Mouse (Mus musculus) megakaryocyte-erythroid progenitor cell, adult 5-6 weeks (primary cell): ENCODE data around the gene Hectd3. TPM values are rescaled to one million over a fixed set of nuclear protein-coding genes. Genes with fewer than 3 reads are reported as not detected.
A peak's percentile ranks its signal among the peaks of the same experiment; 100 is the strongest.

Source experiments
- ATAC-seq: replicated peaks from 2 replicates; pipeline ENCODE4 v1.8.0; 2016; ENCODE audit warnings: mild to moderate bottlenecking, inconsistent platforms; ENCODE audit not compliant: severe bottlenecking, poor library complexity, low FRiP score, low TSS enrichment
- total RNA-seq, 2 experiments: library from RNA; stranded (forward) in 1 of 2; stranded (reverse) in 1 of 2; fragments of 200-1000, 215-1000 nt in 1 of 2; fragments of >200 nt in 1 of 2; fragmentation: Nextera tagmentation in 1 of 2; gene quantifications; 2 replicates each; pipeline ENCODE4 v1.2.3; 2014 to 2017

Hectd3 gene
- total RNA-seq (2014; fragmentation: Nextera tagmentation) (10.8 and 14.8 TPM in 2 replicates), total RNA-seq (2017) (12.7 and 15.0 TPM in 2 replicates)

DNA sequence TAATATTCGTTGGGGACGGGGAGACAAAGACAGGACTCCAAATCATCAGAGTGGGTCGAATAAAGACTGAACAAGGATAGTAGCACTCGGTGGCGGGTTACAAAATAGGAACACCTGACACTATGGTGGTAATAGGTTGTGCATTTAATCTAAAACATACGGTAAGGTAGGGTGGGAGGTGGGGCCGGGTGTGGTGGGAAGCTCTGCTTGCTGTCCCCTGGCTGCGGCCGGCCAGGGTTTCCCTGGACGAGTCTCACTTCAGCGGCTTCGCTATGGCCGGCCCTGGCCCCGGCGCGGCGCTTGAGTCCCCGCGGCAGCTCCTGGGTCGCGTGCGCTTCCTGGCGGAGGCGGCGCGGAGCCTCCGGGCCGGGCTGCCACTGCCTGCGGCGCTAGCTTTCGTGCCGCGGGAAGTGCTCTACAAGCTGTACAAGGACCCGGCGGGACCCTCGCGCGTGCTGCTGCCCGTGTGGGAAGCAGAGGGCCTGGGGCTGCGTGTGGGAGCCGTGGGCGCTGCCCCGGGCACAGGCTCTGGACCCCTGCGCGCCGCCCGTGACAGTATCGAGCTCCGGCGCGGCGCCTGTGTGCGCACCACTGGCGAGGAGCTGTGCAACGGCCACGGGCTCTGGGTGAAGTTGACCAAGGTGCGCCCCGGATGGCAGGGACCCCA, at the start of gene Hectd3:
Hectd3 (plus strand) TSS at position 187 of the 667 bp plus-strand sequence.
- ATAC-seq, result 0 out of 2 replicates have a peak, but pooled peaks have one; percentile 15

DNA sequence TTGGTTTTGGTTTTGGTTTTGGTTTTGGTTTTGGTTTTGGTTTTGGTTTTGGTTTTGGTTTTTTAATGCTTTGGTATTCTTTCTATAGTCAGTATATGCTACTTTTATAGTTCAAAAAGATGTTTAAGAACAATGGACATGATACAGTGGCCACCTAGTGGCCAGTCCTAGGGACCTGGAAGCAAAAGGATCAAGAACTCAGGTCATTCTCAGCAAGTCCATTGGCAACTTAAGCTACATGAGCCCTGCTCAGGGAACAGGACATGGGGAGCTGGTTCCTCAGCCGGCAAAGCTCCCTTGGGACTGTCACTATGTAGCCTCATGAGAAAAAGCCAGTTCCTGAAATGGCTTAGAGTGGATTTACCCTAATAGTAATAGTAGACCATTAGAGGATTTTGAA, 43.5 kb upstream of the Hectd3 start:
- ATAC-seq, result no peak

DNA sequence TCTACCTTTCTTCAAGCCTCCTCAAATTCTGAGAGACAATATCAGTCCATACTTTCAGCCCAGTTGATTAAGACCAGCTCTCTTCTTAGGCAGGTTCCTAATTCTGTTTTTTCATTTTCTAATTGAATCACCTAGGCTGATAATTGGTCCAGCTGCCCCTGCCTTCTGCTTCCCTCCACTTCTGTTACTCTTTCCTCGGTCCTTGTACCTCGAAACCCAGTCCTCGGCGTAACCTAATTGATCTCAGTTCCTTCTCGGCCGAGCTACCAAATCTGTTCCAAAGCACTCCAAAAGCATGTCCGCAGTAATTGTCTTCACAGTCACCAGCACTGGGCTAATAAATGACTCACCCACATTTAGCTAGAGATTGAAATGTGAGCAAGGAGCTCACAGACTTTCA, 40.2 kb upstream of the Hectd3 start:
- ATAC-seq, result no peak

DNA sequence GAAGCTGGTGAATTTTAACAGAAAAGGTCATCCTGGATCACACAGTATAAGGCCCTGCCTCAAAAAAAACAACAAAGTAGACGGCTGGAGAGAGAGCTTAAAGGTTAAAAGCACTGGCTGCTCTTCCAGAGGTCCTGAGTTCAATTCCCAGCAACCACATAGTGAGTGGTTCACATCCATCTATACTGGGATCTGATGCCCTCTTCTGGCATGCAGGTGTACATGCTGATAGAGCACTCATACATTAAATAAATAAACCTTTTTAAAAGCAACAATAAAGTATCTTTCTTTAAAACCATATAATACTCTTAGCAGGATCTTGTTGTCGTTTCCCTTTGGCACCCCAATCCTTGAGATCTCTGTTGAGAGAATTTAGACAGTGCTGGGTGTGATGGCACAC, 18.6 kb upstream of the Hectd3 start:
- no peak for ATAC-seq

DNA sequence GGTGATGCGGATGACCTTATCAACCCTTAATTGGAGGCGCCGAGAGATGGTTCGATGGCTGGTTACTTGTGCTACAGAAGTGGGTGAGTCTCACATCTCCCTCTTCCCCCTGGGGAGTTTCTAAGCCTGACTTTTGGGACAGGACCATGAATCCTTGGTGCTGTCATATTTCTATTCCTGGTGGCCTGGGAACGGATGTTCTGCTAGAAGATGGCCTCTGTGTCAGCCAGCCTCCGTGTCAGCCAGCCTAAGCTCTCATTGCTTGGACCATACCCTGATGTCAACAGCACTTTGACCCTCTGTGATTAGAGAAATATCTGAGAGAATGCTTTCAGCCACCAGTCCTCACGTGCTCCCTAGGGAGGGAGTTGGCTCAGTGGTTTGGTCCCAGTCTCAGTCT, 9.4 kb upstream of the Hectd3 start:
- ATAC-seq, result no peak

DNA sequence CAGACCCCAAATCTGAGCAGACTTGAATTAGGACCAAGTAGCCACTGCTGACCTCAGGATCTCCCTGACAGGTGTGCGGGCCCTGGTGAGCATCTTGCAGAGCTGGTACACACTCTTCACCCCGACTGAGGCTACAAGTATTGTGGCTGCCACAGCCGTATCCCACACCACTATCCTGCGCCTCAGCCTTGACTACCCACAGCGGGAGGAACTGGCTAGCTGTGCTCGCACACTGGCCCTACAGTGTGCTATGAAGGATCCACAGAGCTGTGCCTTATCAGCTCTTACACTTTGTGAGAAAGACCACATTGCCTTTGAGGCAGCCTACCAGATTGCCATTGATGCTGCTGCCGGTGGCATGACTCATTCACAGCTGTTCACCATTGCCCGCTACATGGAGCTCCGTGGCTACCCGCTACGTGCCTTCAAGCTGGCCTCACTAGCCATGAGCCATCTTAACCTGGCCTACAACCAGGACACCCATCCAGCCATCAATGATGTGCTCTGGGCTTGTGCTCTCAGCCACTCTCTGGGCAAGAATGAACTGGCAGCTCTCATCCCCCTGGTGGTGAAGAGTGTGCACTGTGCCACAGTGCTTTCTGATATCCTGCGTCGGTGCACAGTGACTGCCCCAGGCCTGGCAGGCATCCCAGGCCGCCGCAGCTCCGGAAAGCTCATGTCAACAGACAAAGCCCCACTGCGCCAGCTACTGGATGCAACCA, 8.6 kb upstream of the Hectd3 start:
- ATAC-seq, result peak; percentile 97

DNA sequence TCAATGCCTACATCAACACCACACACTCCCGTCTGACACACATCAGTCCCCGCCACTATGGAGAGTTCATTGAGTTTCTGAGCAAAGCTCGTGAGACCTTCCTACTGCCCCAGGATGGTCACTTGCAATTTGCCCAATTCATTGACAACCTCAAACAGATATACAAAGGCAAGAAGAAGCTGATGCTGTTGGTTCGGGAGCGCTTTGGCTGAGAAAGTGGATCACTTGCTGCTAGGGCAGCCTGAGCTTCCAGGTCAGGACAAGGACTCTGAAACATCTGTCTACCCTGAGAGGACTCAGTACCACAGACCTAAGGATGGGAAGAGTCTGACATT, 8.0 kb upstream of the Hectd3 start:
- no peak for ATAC-seq

DNA sequence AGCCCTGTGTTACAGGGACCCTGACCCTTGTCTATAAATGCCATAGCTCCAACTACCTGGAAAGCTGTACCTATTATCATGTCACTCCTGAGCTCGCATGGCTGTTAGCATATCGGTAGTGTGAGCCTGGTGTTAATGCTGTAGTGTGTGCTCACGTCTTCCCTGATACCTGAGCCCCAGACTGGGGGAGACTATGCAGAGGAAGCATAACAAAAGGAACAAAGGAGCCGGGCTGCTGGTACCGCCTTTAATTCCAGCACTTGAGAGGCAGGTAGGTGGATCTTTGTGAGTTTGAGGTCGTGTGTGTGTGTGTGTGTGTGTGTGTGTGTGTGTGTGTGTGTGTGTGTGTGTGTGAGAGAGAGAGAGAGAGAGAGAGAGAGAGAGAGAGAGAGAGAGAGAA, 5.4 kb upstream of the Hectd3 start:
- ATAC-seq, result no peak

DNA sequence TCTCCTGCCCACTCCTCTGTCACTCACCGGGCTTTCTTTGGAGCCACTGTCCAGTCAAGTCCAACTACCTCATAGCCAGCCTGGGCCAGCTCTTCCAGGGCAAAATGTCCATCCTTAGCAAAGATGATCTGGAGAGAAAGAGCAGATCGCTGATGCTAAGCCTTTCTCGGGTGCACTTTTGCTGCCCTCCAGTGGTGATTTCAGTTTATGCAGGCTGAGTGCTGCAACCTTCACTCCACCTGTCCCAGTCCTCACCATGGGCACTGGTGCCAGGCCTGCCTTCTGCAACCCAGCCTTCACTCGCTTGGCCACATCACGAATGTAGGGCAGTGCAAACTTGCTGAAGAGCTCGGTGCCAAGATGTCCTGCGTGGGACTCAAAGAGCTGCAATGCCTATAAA, 3.8 kb upstream of the Hectd3 start:
- 0 out of 2 replicates have a peak, but pooled peaks have one; percentile 20 for ATAC-seq

DNA sequence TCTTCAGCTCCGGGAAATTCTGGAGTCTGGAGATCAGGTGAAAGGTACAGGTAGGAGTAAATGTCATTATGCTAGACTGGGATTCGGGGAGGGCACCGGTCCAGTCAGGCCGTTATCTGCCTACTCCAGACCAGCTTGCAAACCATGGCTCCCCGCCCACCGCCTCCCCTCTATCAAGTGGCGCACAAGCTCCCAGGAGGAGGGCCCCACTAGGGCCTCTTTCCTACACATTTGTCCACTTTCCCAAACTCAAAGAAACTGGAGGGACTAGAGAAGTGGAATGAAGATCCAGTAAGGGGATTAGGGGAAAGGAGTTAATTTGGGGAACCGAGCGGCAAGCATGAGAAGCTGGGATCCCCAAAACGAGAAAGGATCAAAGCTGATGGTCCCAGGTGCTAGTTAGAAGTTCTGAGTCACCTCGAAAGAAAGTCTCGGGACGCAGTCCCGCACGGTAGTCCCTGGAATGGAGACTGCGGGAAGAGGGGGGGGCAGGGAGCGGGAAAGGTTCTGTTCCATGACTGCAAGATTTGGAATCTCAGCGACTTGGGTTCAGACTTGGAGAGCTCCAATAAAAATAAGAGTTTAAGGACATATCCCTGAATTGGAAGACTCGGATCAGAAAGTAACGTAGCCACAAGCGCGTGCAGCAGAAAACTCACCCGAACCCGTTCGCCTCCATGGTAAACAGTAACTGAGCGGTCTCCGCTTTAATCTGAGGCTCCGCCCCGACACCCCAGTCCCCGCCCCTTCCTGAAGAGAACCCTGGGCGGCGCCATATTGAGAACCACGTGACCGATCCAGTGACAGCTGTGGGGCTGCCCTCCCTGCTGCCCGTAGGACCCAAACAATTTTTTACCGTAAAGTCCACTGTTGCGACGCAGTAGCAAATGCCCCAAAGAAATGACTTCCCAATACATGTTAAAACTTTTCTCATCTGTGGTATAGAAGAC, 1.2 kb upstream of the Hectd3 start, which contains the start of gene Urod:
Urod (minus strand) TSS at position 742 of the 950 bp plus-strand sequence.
- ATAC-seq, result peak; percentile 80

DNA sequence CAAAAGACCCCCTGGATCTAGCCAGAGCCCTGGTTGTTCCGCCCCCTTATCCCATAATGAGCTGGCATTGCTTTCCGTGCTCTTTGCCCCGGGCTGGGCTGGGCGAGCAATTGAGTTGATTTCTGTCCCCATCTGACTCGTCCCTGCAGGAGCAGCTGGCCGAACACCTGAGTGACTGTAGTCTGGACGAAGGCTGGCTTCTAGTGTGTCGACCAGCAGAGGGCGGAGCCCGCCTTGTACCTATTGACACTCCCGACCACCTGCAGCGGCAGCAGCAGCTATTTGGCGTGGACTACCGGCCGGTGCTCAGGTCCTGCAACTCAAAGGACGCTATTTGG, 650 bp downstream of the Hectd3 start:
- no peak for ATAC-seq

DNA sequence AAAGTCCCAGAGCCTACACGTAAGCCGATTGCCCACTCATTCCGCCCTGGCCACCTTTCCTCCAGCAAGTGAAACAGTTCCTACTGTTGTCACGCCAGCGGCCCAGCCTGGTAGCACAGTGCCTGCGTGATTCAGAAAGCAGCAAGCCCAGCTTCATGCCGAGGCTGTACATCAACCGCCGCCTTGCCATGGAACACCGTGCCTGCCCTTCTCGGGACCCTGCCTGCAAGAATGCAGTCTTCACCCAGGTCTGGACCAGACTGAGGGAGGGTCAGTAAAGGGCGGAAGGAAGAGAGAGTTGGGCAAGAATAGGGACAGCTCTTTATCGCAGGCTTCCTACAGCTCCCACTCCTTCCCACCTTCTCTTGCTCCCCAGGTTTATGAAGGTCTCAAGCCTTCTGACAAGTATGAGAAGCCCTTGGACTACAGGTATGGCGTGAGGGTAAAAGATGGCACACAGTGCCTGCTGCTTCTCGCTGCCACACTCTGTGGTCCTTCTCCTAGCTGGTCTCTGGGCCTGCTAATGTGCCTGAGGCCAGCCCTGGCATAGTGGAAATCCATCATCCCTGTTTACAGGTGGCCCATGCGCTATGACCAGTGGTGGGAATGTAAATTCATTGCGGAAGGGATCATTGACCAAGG, 4.5 kb downstream of the Hectd3 start:
- ATAC-seq, result no peak

DNA sequence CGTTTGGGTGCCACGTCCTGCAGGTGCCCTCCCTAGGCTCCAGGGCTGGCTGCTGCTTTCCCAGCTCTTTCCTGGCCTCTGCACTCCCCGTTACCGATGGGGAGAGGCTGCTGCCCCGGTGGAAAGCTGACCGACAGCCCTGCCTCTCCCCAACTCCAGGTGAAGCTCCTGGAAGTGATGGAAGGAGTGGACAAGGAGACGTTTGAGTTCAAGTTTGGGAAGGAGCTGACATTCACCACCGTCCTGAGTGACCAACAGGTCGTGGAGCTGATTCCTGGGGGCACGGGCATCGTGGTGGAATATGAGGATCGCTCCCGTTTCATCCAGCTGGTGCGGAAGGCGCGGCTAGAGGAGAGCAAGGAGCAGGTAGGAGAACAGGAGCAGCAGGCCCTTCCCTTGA, 6.8 kb downstream of the Hectd3 start:
- no peak for ATAC-seq

DNA sequence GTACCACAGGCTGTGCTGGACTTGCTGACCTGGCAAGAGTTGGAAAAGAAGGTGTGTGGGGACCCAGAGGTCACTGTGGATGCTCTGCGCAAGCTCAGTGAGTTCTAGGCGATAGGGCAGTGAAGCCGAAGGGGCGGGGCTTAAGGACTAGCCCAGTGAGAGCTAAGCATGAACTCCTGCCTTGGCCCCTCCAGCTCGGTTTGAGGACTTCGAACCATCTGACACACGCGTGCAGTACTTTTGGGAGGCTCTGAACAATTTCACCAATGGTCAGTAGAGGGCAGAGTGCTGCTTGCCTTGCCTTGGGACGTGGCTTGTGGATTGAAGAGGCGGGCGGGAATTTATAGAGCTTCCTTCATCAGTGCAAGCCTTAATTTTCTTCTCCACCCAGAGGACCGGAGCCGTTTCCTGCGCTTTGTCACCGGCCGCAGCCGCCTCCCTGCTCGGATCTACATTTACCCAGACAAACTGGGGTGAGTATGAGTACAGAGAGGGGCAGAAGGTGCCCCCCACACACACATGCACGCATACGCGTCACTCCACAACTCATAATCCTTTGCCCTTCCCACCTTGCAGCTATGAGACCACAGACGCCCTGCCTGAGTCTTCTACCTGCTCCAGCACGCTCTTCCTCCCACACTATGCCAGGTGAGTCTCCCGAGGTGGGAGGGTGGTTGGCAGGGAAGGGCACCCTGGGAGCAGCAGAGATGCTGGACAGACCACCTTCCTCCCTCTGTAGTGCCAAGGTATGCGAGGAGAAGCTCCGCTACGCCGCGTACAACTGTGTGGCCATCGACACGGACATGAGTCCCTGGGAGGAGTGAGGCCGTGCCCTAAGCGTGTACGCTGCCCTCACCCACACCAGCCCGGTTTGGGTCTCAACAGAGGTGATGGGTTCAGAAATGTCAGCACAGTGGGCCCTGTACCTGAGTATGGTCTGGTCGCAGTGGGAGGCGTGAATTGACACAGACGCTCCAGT, 7.7 kb downstream of the Hectd3 start:
- peak; percentile 81 for ATAC-seq

DNA sequence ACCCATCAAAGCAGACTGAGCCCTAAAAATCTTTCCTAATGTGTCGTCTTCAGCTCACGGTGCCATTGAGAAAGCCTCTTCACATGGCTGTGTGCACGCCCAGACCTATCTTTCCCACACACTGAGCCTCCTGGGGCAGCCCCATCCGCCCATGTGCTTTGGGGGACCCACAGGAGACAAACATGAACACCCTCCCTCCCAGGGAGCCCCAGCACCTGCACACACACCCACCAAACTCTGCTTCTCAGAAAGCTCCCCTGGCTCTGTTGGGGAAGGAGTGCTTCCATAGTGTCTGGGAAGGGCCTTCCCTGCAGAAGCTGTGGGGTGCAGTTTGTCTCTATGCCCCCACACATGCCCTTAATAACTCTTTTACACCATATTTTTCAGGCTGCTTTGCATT, 9.5 kb downstream of the Hectd3 start:
- ATAC-seq, result no peak

DNA sequence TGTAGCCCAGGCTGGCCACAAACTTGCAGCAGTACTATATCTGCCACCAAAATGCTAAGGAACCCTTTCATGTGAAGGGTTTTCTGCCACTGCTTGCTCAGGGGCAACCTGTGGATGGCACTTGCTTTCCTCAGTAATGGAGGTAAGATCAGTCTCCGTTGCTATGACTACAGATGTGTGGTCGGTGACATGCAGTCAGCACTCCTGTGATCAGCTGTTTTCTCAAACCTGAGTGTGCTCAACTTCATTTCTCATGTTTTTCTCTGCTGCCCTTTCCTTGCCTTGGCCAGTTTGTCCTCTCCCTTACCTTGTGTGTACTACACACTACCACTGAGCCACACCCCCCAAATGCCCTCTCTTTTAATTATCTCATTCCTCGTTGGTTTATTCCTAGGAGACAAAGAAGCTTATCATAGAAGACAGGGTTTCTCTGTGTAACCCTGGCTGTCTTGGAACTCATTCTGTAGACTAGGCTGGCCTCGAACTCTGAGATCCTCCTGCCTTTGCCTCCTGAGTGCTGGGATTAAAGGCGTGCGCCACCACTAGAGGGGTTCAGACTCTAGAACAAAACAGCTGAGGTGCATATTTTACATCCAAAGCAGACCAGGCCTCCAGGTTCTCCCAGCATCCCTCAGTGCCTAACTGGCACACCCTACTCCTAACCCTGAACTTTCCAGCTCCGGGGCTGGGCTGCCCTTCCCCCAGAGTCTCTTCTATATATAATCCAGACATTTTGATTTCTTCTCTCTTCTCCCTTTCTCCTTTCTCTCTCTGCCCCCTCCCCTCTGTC, 10.7 kb downstream of the Hectd3 start:
- no peak for ATAC-seq

DNA sequence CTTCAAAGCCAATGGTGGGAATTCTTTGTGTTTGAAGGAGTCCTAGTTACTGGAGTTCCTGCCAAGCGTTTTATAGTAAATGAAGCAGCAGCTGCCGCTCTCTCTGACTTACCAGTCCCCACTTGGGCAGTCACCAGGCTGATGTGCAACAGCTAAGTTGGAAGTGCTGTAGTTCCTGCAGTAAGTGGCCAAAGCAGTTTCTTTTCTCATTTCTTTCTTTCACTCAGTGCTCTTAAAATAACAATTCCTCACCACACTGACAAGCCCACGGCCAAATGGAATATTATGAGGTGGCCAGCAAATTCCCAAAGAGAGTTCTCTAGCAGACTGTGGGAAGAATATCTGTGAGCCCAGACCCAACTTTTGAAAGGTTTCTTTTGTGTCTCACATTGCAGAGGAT, 11.9 kb downstream of the Hectd3 start:
- no peak for ATAC-seq

DNA sequence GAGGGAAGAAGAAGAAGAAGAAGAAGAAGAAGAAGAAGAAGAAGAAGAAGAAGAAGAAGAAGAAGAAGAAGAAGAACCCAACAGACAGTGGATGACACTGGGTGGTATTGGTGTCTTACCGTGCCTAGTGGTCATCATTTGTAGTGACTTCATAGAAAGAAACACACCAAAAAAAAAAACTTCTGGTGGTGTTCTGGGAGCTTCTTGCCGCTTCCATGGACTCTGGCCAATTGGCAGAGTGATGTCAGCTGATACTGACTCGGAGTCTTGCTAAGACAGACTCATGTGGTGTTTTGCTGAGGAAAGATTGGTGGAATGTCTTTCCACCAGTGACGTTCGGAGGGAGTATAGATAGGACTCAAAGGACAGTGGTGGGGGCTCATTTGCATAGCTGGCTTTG, 15.1 kb downstream of the Hectd3 start:
- no peak for ATAC-seq
